Mouse (Mus musculus) liver, embryonic 14.5 days (tissue): ENCODE measurements around the gene Ldlrap1. TPM values are rescaled to one million over a fixed set of nuclear protein-coding genes. Genes with fewer than 3 reads are reported as not detected.

Source experiments
- ATAC-seq: fragments of 200-750 bp; cut with Nextera tagmentation; 2 replicates; pipeline ENCODE4 v1.8.0; 2017; ENCODE audit warnings: moderate number of reproducible peaks, mild to moderate bottlenecking, moderate library complexity; ENCODE audit not compliant: insufficient read depth
- DNase-seq, 3 experiments: peaks; one replicate each; pipeline ENCODE4 v3.0.0-alpha.2; 2012 to 2013; ENCODE audit warnings: low read depth in 3 of 3, low spot score in 3 of 3
- H3K27ac ChIP-seq: fragments of 300-500 bp; sonication (generic); 2 replicates; pipeline ENCODE4 v1.5.1; 2014; ENCODE audit warnings: moderate library complexity, mild to moderate bottlenecking, control low read depth, inconsistent platforms
- H3K27me3 ChIP-seq: fragments of 300-500 bp; sonication (generic); 2 replicates; pipeline ENCODE4 v1.6.1; 2014; ENCODE audit warnings: mild to moderate bottlenecking, low read length, moderate library complexity; ENCODE audit not compliant: control insufficient read depth, insufficient read depth
- H3K36me3 ChIP-seq: fragments of 300-500 bp; sonication (generic); replicated peaks from 2 replicates; pipeline ENCODE4 v1.6.1; 2014; ENCODE audit warnings: low read depth; ENCODE audit not compliant: control insufficient read depth, insufficient read depth
- H3K4me1 ChIP-seq, 2 experiments: fragments of 200-500 bp in 1 of 2; fragments of 300-500 bp in 1 of 2; sonication (generic) in 1 of 2; replicated peaks; 2 replicates each; pipeline ENCODE4 v1.6.1; 2012 to 2014; ENCODE audit warnings: antibody characterized with exemption in 1 of 2, inconsistent platforms in 1 of 2, low read length in 1 of 2; ENCODE audit not compliant: control insufficient read depth in 2 of 2, insufficient read depth in 2 of 2
- H3K4me2 ChIP-seq: fragments of 300-500 bp; sonication (generic); 2 replicates; pipeline ENCODE4 v1.6.1; 2014; ENCODE audit warnings: low read depth, mild to moderate bottlenecking, control low read depth, moderate library complexity
- H3K4me3 ChIP-seq, 2 experiments: fragments of 200-500 bp in 1 of 2; fragments of 300-500 bp in 1 of 2; sonication (generic) in 1 of 2; 2 replicates each; pipeline ENCODE4 v1.5.1; 2012 to 2014; ENCODE audit warnings: low read depth in 2 of 2, low read length in 2 of 2, mild to moderate bottlenecking in 2 of 2, control low read depth in 1 of 2, inconsistent platforms in 1 of 2, moderate library complexity in 1 of 2; ENCODE audit not compliant: insufficient read depth in 1 of 2
- H3K9ac ChIP-seq: fragments of 300-500 bp; sonication (generic); replicated peaks from 2 replicates; pipeline ENCODE4 v1.6.1; 2014; ENCODE audit warnings: mild to moderate bottlenecking, control low read depth, moderate library complexity
- H3K9me3 ChIP-seq: fragments of 300-500 bp; sonication (generic); 2 replicates; pipeline ENCODE4 v1.6.1; 2016; ENCODE audit warnings: low read length, mixed read lengths; ENCODE audit not compliant: control insufficient read depth
- CTCF ChIP-seq: IDR thresholded peaks from 2 replicates; pipeline ENCODE4 v1.5.1; 2016; ENCODE audit warnings: antibody characterized with exemption, low read depth, control low read depth
- EP300 ChIP-seq: IDR thresholded peaks from 2 replicates; pipeline ENCODE4 v1.6.1; 2016; ENCODE audit warnings: antibody characterized with exemption, low read depth
- WGBS: fragments of 180-500 bp; shearing (Covaris S2); extraction: QIAGEN DNeasy Blood & Tissue Kit; methylation state at CpG from one replicate; pipeline ENCODE4 v1.1.7; 2014; ENCODE audit not compliant: insufficient replicate concordance; 5-methylcytosine and 5-hydroxymethylcytosine counted together
- polyA plus RNA-seq, 2 experiments: library from polyadenylated mRNA; depleted of rRNA in 1 of 2; stranded (reverse) in 1 of 2; unstranded in 1 of 2; fragments of >200 nt; fragmentation: Nextera tagmentation in 1 of 2; extraction: Ambion mirVana in 1 of 2; gene quantifications; 2 replicates each; pipeline versions ENCODE4 v1.2.1 to v1.2.3; 2012 to 2014

Gene Ldlrap1
- polyA plus RNA-seq, 2 experiments: 9.1 to 13.4 TPM

GRCm38 (mm10) chr4:134737365-134737910, 30.4 kb downstream of the Ldlrap1 start:
- peaks cover 14 to 15% of the 10 kb centered on the region in 2 experiments for H3K4me1 ChIP-seq

GRCm38 (mm10) chr4:134736147-134736546, 31.7 kb downstream of the Ldlrap1 start:
- H3K36me3 ChIP-seq: no peaks in the 10 kb centered on the region
- H3K9me3 ChIP-seq: no peaks in the 10 kb centered on the region
- TF ChIP-seq EP300 (no peak), CTCF (no peak)
- DNase-seq (no peak), ATAC-seq (no peak)
- WGBS: 72% methylated on average over 7 of the region's 7 CpGs
- no peak overlapping the region for H3K27ac ChIP-seq
- no peak overlapping the region for H3K9ac ChIP-seq
- no peak overlapping the region for H3K4me3 ChIP-seq
- H3K4me2 ChIP-seq: no peak overlapping the region
- peaks cover 14 to 15% of the 10 kb centered on the region in 2 experiments for H3K4me1 ChIP-seq
- no peaks in the 10 kb centered on the region for H3K27me3 ChIP-seq

More at GRCm38 (mm10) chr4:134737365-134737910, 30.4 kb downstream of the Ldlrap1 start:
- H3K9ac ChIP-seq: no peak overlapping the region
- H3K36me3 ChIP-seq: no peaks in the 10 kb centered on the region
- no peak for DNase-seq
- H3K4me3 ChIP-seq: no peak overlapping the region
- no peak overlapping the region for H3K4me2 ChIP-seq
- ATAC-seq: no peak
- no peaks in the 10 kb centered on the region for H3K9me3 ChIP-seq
- TF ChIP-seq CTCF: no peak
- TF ChIP-seq EP300: no peak
- no peak overlapping the region for H3K27ac ChIP-seq
- H3K27me3 ChIP-seq: no peaks in the 10 kb centered on the region
- WGBS: 52% methylated on average over 14 of the region's 14 CpGs

GRCm38 (mm10) chr4:134734629-134735081, 33.2 kb downstream of the Ldlrap1 start:
- Histone ChIP-seq H3K4me2 (peak overlapping the region; percentile 66), H3K36me3 (no peaks in the 10 kb centered on the region), H3K9me3 (no peaks in the 10 kb centered on the region), H3K9ac (peak overlapping the region; percentile 14), H3K4me3 (peak overlapping the region; percentile 35 to 43; a peak in 3 of 4 replicates), H3K27ac (peak overlapping the region; percentile 58), H3K4me1 (peaks cover 14 to 25% of the 10 kb centered on the region in 2 experiments), H3K27me3 (no peaks in the 10 kb centered on the region)
- DNase-seq (peak in 1 of 3 experiments; percentile 55), ATAC-seq (peak; percentile 68)
- 14% methylated on average over 9 of the region's 9 CpGs for WGBS
- TF ChIP-seq EP300: no peak
- TF ChIP-seq CTCF: no peak

GRCm38 (mm10) chr4:134734038-134734628, 33.7 kb downstream of the Ldlrap1 start:
- DNase-seq (peak in 1 of 3 experiments; percentile 54), ATAC-seq (peak; percentile 77)
- H3K9ac ChIP-seq: peak overlapping the region; percentile 14
- H3K9me3 ChIP-seq: no peaks in the 10 kb centered on the region
- no peaks in the 10 kb centered on the region for H3K27me3 ChIP-seq
- H3K36me3 ChIP-seq: no peaks in the 10 kb centered on the region
- TF ChIP-seq CTCF (no peak), EP300 (no peak)
- H3K4me1 ChIP-seq: peaks cover 14 to 29% of the 10 kb centered on the region in 2 experiments
- 2% methylated on average over 13 of the region's 13 CpGs for WGBS
- H3K27ac ChIP-seq: peak overlapping the region; percentile 58
- peak overlapping the region; percentile 66 for H3K4me2 ChIP-seq
- H3K4me3 ChIP-seq: peak overlapping the region; percentile 35 to 43

- ATAC-seq: no peak
- H3K27ac ChIP-seq: no peak overlapping the region
Measured at GRCm38 (mm10) chr4:134733371-134733770, 34.5 kb downstream of the Ldlrap1 start.

More at GRCm38 (mm10) chr4:134733371-134733770, 34.5 kb downstream of the Ldlrap1 start:
- H3K4me1 ChIP-seq: peaks cover 14 to 29% of the 10 kb centered on the region in 2 experiments
- H3K4me3 ChIP-seq: no peak overlapping the region
- DNase-seq: no peak
- WGBS: 65% methylated on average over 9 of the region's 9 CpGs
- no peak for TF ChIP-seq EP300
- TF ChIP-seq CTCF: no peak
- H3K4me2 ChIP-seq: no peak overlapping the region
- H3K9me3 ChIP-seq: no peaks in the 10 kb centered on the region
- no peaks in the 10 kb centered on the region for H3K27me3 ChIP-seq
- H3K36me3 ChIP-seq: no peaks in the 10 kb centered on the region
- no peak overlapping the region for H3K9ac ChIP-seq
